Mouse (Mus musculus) midbrain, embryonic 15.5 days (tissue): ENCODE measurements at regions not wholly inside any gene's neighbourhood (a gene's known extent, or its start where the extent isn't known, plus 50 kb on each side); places are given as distances from the start of the nearest gene placed in this dataset.

Experiments
- ATAC-seq: fragments of 200-750 bp; cut with Nextera tagmentation; replicated peaks from 2 replicates; pipeline ENCODE4 v1.8.0; 2017; ENCODE audit warnings: moderate TSS enrichment
- H3K27ac ChIP-seq: fragments of 300-500 bp; sonication (generic); 2 replicates; pipeline ENCODE4 v1.5.1; 2015; ENCODE audit warnings: mild to moderate bottlenecking, inconsistent platforms
- H3K27me3 ChIP-seq: fragments of 300-500 bp; sonication (generic); replicated peaks from 2 replicates; pipeline ENCODE4 v1.6.1; 2015; ENCODE audit warnings: inconsistent platforms
- H3K36me3 ChIP-seq: fragments of 300-500 bp; sonication (generic); replicated peaks from 2 replicates; pipeline ENCODE4 v1.6.1; 2015; ENCODE audit warnings: inconsistent platforms
- H3K4me1 ChIP-seq: fragments of 300-500 bp; sonication (generic); 2 replicates; pipeline ENCODE4 v1.6.1; 2015; ENCODE audit warnings: inconsistent platforms
- H3K4me2 ChIP-seq: fragments of 300-500 bp; sonication (generic); 2 replicates; pipeline ENCODE4 v1.6.1; 2015; ENCODE audit warnings: inconsistent platforms, mild to moderate bottlenecking, moderate library complexity
- H3K4me3 ChIP-seq: fragments of 300-500 bp; sonication (generic); 2 replicates; pipeline ENCODE4 v1.5.1; 2015; ENCODE audit warnings: mild to moderate bottlenecking, inconsistent platforms
- H3K9ac ChIP-seq: fragments of 300-500 bp; sonication (generic); 2 replicates; pipeline ENCODE4 v1.6.1; 2015; ENCODE audit warnings: mild to moderate bottlenecking, inconsistent platforms
- H3K9me3 ChIP-seq: fragments of 300-500 bp; sonication (generic); 2 replicates; pipeline ENCODE4 v1.6.1; 2016; ENCODE audit warnings: inconsistent platforms
- WGBS: fragments of 180-500 bp; shearing (Covaris S2); methylation state at CpG from one replicate; pipeline ENCODE4 v1.1.7; 2015; ENCODE audit warnings: mixed read lengths; 5-methylcytosine and 5-hydroxymethylcytosine counted together

GRCm38 (mm10) chr5:118338186-118338585 lies 93.2 kb downstream of the 2410131K14Rik start:
- no peak overlapping the region for H3K4me3 ChIP-seq
- 91% methylated on average over 8 of the region's 8 CpGs for WGBS
- H3K9me3 ChIP-seq, result no peaks in the 10 kb centered on the region
- 0 out of 2 replicates have a peak, but pooled peaks cover under 1% of the 10 kb centered on the region for H3K4me1 ChIP-seq
- no peak overlapping the region for H3K4me2 ChIP-seq
- H3K9ac ChIP-seq, result no peak overlapping the region
- no peak overlapping the region for H3K27ac ChIP-seq
- no peaks in the 10 kb centered on the region for H3K27me3 ChIP-seq
- H3K36me3 ChIP-seq, result no peaks in the 10 kb centered on the region
- no peak for ATAC-seq

- H3K9ac ChIP-seq, result no peak overlapping the region
- 57% methylated on average over 22 of the region's 22 CpGs for WGBS
- H3K27me3 ChIP-seq, result no peaks in the 10 kb centered on the region
- H3K36me3 ChIP-seq, result no peaks in the 10 kb centered on the region
- ATAC-seq, result no peak
- H3K4me2 ChIP-seq, result no peak overlapping the region
- H3K27ac ChIP-seq, result no peak overlapping the region
- no peak overlapping the region for H3K4me3 ChIP-seq
- no peaks in the 10 kb centered on the region for H3K9me3 ChIP-seq
- peaks cover 9% of the 10 kb centered on the region for H3K4me1 ChIP-seq
These were observed 94.9 kb downstream of the 2410131K14Rik start for GRCm38 (mm10) chr5:118339676-118340661.

- WGBS, result 21% methylated on average over 19 of the region's 19 CpGs
- Histone ChIP-seq H3K4me3 (no peak overlapping the region), H3K27me3 (no peaks in the 10 kb centered on the region), H3K27ac (no peak overlapping the region), H3K4me1 (peaks cover 11% of the 10 kb centered on the region), H3K36me3 (no peaks in the 10 kb centered on the region), H3K4me2 (no peak overlapping the region), H3K9ac (no peak overlapping the region), H3K9me3 (no peaks in the 10 kb centered on the region)
- ATAC-seq, result no peak
These were observed 98.7 kb downstream of the 2410131K14Rik start for GRCm38 (mm10) chr5:118343444-118344320.

DNA sequence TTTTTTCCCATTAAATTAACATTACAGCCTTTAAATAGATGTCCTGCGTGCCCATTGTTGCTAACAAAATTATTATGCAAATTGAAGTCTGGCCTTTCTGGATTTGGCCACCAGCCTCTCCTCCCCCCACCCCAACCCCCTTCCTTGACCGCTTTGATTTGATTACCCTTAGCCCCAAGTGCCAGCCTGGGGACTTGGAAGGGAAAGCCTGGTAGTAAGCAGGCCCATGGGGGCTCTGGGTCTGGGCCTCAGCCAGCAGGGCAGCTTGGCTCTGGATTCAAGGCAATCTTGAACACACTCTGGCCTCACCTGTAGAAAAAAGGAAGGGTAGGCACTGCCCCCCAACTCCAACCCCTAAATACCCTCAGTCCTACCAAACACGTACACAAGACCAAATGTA lies 100.2 kb downstream of the 2410131K14Rik start:
- Histone ChIP-seq H3K36me3 (no peaks in the 10 kb centered on the region), H3K27me3 (no peaks in the 10 kb centered on the region), H3K4me3 (no peak overlapping the region), H3K4me2 (no peak overlapping the region), H3K9ac (no peak overlapping the region), H3K4me1 (peaks cover 11% of the 10 kb centered on the region), H3K27ac (no peak overlapping the region), H3K9me3 (no peaks in the 10 kb centered on the region)
- ATAC-seq, result no peak
- WGBS, result 50% methylated on average over 3 of the region's 3 CpGs

DNA sequence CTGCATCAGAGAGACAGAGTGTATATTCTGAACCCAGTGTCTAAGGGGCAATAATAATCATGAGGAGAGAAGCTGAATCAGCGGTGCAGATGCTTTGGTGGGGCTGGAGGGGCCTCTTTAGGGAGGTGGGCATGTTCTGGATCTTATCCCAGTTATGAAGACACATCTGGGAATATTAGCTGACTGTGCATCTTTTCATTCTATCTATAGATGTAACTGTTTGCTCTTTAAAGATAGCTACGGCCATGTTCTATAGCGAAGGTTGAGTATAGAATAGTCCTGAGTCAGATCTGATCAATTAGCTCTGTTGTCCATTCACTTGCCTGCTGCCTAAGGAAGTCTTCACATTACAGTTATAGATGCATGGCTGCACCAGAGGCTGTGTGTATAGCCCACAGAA lies 104.0 kb downstream of the 2410131K14Rik start:
- no peaks in the 10 kb centered on the region for H3K36me3 ChIP-seq
- WGBS, result 92% methylated on average over 3 of the region's 3 CpGs
- H3K27ac ChIP-seq, result no peak overlapping the region

GRCm38 (mm10) chr5:118351301-118351700 lies 106.3 kb downstream of the 2410131K14Rik start:
- H3K27me3 ChIP-seq, result 0 out of 2 replicates have a peak, but pooled peaks cover 4% of the 10 kb centered on the region
- H3K27ac ChIP-seq, result no peak overlapping the region
- H3K9ac ChIP-seq, result no peak overlapping the region
- H3K36me3 ChIP-seq, result no peaks in the 10 kb centered on the region
- H3K4me1 ChIP-seq, result peaks cover 13% of the 10 kb centered on the region
- ATAC-seq, result no peak
- H3K4me2 ChIP-seq, result no peak overlapping the region
- H3K9me3 ChIP-seq, result no peaks in the 10 kb centered on the region
- 52% methylated on average over 1 of the region's 1 CpGs for WGBS
- H3K4me3 ChIP-seq, result no peak overlapping the region

More for the DNA sequence above, 104.0 kb downstream of the 2410131K14Rik start:
- H3K9me3 ChIP-seq, result no peaks in the 10 kb centered on the region
- no peak overlapping the region for H3K4me3 ChIP-seq
- ATAC-seq, result no peak
- peaks cover 7% of the 10 kb centered on the region for H3K4me1 ChIP-seq
- no peak overlapping the region for H3K4me2 ChIP-seq
- H3K9ac ChIP-seq, result no peak overlapping the region
- 0 out of 2 replicates have a peak, but pooled peaks cover 4% of the 10 kb centered on the region for H3K27me3 ChIP-seq

- 94% methylated on average over 4 of the region's 4 CpGs for WGBS
- H3K36me3 ChIP-seq, result no peaks in the 10 kb centered on the region
- H3K27ac ChIP-seq, result no peak overlapping the region
- H3K9me3 ChIP-seq, result no peaks in the 10 kb centered on the region
- no peak overlapping the region for H3K4me3 ChIP-seq
- peaks cover 13% of the 10 kb centered on the region for H3K4me1 ChIP-seq
- H3K9ac ChIP-seq, result no peak overlapping the region
- H3K27me3 ChIP-seq, result 0 out of 2 replicates have a peak, but pooled peaks cover 4% of the 10 kb centered on the region
- H3K4me2 ChIP-seq, result no peak overlapping the region
- ATAC-seq, result no peak
These were observed 107.1 kb downstream of the 2410131K14Rik start for GRCm38 (mm10) chr5:118352142-118352541.

DNA sequence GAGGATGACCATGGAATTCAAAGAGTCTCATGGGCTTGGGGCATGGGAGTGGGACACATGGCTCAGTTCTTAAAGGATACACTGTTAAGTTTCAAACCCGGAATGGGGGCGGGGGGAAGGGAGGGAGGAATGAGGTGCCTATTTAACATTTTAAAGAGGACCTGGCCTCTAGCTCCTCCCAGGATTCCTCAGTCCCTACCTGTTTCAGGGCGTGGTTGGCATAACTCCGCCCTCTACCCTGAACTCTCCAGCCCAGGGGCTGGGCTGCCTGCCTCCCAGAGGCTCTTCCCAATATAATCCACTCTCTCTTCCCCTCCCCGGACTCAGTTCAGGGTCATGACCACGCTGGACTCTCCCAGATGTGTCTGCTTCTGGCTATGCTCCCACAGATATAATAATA lies 108.0 kb downstream of the 2410131K14Rik start:
- Histone ChIP-seq H3K36me3 (no peaks in the 10 kb centered on the region), H3K4me2 (no peak overlapping the region)
- 66% methylated on average over 6 of the region's 6 CpGs for WGBS

GRCm38 (mm10) chr5:118353689-118354088 lies 108.7 kb downstream of the 2410131K14Rik start:
- no peaks in the 10 kb centered on the region for H3K9me3 ChIP-seq
- H3K27me3 ChIP-seq, result 0 out of 2 replicates have a peak, but pooled peaks cover 4% of the 10 kb centered on the region
- no peak for ATAC-seq
- no peak overlapping the region for H3K4me2 ChIP-seq
- no peak overlapping the region for H3K9ac ChIP-seq
- H3K4me1 ChIP-seq, result peaks cover 13% of the 10 kb centered on the region
- no peak overlapping the region for H3K27ac ChIP-seq
- WGBS, result 13% methylated on average over 9 of the region's 9 CpGs
- H3K36me3 ChIP-seq, result no peaks in the 10 kb centered on the region
- no peak overlapping the region for H3K4me3 ChIP-seq

More for the DNA sequence above, 108.0 kb downstream of the 2410131K14Rik start:
- ATAC-seq, result no peak
- H3K27ac ChIP-seq, result no peak overlapping the region
- no peaks in the 10 kb centered on the region for H3K9me3 ChIP-seq
- H3K4me3 ChIP-seq, result no peak overlapping the region
- peaks cover 13% of the 10 kb centered on the region for H3K4me1 ChIP-seq
- 0 out of 2 replicates have a peak, but pooled peaks cover 4% of the 10 kb centered on the region for H3K27me3 ChIP-seq
- no peak overlapping the region for H3K9ac ChIP-seq

GRCm38 (mm10) chr5:118354127-118354526 lies 109.1 kb downstream of the 2410131K14Rik start:
- 24% methylated on average over 5 of the region's 5 CpGs for WGBS
- no peak overlapping the region for H3K27ac ChIP-seq
- H3K4me1 ChIP-seq, result peaks cover 13% of the 10 kb centered on the region
- H3K27me3 ChIP-seq, result 0 out of 2 replicates have a peak, but pooled peaks cover 4% of the 10 kb centered on the region
- no peaks in the 10 kb centered on the region for H3K9me3 ChIP-seq
- no peak overlapping the region for H3K4me3 ChIP-seq
- ATAC-seq, result no peak
- no peaks in the 10 kb centered on the region for H3K36me3 ChIP-seq
- H3K4me2 ChIP-seq, result no peak overlapping the region
- no peak overlapping the region for H3K9ac ChIP-seq

GRCm38 (mm10) chr5:118354871-118355270 lies 109.8 kb downstream of the 2410131K14Rik start:
- no peak overlapping the region for H3K27ac ChIP-seq
- no peaks in the 10 kb centered on the region for H3K9me3 ChIP-seq
- peaks cover 13% of the 10 kb centered on the region for H3K4me1 ChIP-seq
- no peak overlapping the region for H3K9ac ChIP-seq
- no peak for ATAC-seq
- no peak overlapping the region for H3K4me2 ChIP-seq
- H3K36me3 ChIP-seq, result no peaks in the 10 kb centered on the region
- H3K4me3 ChIP-seq, result no peak overlapping the region
- WGBS, result 12% methylated on average over 3 of the region's 3 CpGs
- 0 out of 2 replicates have a peak, but pooled peaks cover 4% of the 10 kb centered on the region for H3K27me3 ChIP-seq

DNA sequence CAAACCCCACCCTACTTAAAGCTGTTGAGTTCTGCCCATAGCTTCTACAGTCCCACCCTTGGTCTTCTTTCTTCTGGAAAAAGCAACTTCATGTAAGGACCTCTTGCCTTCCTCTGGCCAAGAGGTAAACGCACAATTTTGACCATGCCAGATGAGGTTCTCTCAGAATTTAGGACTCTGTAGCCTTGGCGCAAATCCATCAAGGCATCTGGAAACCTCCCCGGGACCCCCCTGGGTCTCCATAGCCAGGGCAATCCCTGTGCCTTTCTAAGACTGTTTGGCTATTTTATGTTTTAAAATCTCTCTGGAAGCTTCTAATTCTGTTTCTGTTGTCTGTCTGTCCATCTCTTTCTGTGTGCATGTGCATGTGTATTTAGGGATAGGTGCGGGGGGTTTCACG lies 110.3 kb downstream of the 2410131K14Rik start:
- WGBS, result 76% methylated on average over 5 of the region's 5 CpGs
- Histone ChIP-seq H3K4me3 (no peak overlapping the region), H3K36me3 (no peaks in the 10 kb centered on the region), H3K9me3 (no peaks in the 10 kb centered on the region), H3K9ac (no peak overlapping the region), H3K4me1 (peaks cover 13% of the 10 kb centered on the region), H3K27me3 (0 out of 2 replicates have a peak, but pooled peaks cover 4% of the 10 kb centered on the region), H3K27ac (no peak overlapping the region; the same call in 1 of the 2 replicates), H3K4me2 (no peak overlapping the region)
- no peak for ATAC-seq
